In the genomic region with DNA sequence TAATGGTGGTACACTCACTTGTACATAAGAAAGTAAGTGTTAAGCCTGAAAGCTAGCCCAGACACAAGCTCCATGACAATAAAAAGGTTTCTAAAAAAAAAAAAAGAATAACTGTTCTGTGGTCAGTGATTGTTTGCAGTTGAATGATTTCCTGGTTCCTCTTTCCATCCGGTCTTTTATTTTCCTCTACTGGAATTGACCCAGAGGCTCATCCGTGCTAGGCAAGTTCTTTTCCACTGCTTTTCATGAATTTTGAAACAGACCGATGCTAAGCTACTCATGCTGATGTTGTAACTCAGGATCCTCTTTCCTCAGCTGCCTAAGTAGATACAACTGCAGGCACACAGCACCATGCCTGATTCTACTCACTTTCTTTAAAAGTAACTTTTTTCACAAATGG, we compare ENCODE assay signal across 21 mouse cellular contexts. TPM values are rescaled to one million over a fixed set of nuclear protein-coding genes. Genes with fewer than 3 reads are reported as not detected.
DNase-seq lines count a peak whose midpoint lies in the region; ATAC-seq and TF ChIP-seq lines count a peak whose summit lies in the region.
"Had no signal": no experiment of that assay in that cellular context is flagged by ENCODE, and none has a peak within 500 bp of the region (broad histone marks: within the 10 kb centered on the region; RNA-seq: fewer than 3 reads in every experiment).

No protein-coding gene starts in this region.

- TF ChIP-seq CTCF in bone marrow macrophage, adult 2 months (IDR thresholded peaks at IDR 0.05; ENCODE audit: low read depth, low read length) = no peak

- no peaks in the 10 kb centered on the region for H3K27me3 ChIP-seq in heart, embryonic 10.5 days (ENCODE audit: insufficient read depth, poor library complexity, severe bottlenecking)
- H3K27me3 ChIP-seq in embryonic facial prominence, embryonic 10.5 days (replicated peaks; ENCODE audit: low read depth, poor library complexity, severe bottlenecking) = no peaks in the 10 kb centered on the region
- H3K27me3 ChIP-seq: embryonic facial prominence, embryonic 12.5 days; forebrain, embryonic 15.5 days; heart, embryonic 15.5 days had no signal

- H3K36me3 ChIP-seq in heart, embryonic 10.5 days = peaks cover 67% of the 10 kb centered on the region
- peaks cover 65% of the 10 kb centered on the region for H3K36me3 ChIP-seq in embryonic facial prominence, embryonic 10.5 days (replicated peaks)

- no peak overlapping the region for H3K4me3 ChIP-seq in heart, embryonic 10.5 days
- no peak overlapping the region for H3K4me3 ChIP-seq in bone marrow macrophage, adult 2 months (ENCODE audit: insufficient read depth, low read length)
- no peak overlapping the region for H3K4me3 ChIP-seq in embryonic facial prominence, embryonic 10.5 days
- H3K4me3 ChIP-seq: embryonic facial prominence, embryonic 12.5 days; forebrain, embryonic 15.5 days; heart, embryonic 15.5 days; hindbrain, embryonic 10.5 days had no signal

- intact Hi-C loops in heart, postnatal 36 days (cut with DNase I) = no loop called here

- peak; percentile 91 for ATAC-seq in megakaryocyte progenitor cell, adult 5-6 weeks (replicated peaks; ENCODE audit: poor library complexity)
- ATAC-seq in cerebellum, adult (ENCODE audit: insufficient number of reproducible peaks, low FRiP score, low TSS enrichment) = no peak
- ATAC-seq: activated CD4-positive, CD25-positive, alpha-beta regulatory T cell, adult 4 months; forebrain, embryonic 15.5 days; intestine, embryonic 16.5 days had no signal

- no peak overlapping the region for H3K27ac ChIP-seq in heart, embryonic 10.5 days
- peak overlapping the region; percentile 35; the same call in 1 of the 2 replicates for H3K27ac ChIP-seq in bone marrow macrophage, adult 2 months (ENCODE audit: insufficient read depth, low read depth, low read length)
- H3K27ac ChIP-seq in embryonic facial prominence, embryonic 10.5 days (replicated peaks) = no peak overlapping the region
- H3K27ac ChIP-seq: embryonic facial prominence, embryonic 12.5 days; forebrain, embryonic 15.5 days; heart, embryonic 15.5 days; hindbrain, embryonic 10.5 days; hindbrain, embryonic 14.5 days had no signal

- H3K9me3 ChIP-seq in heart, embryonic 10.5 days = no peaks in the 10 kb centered on the region
- no peaks in the 10 kb centered on the region for H3K9me3 ChIP-seq in embryonic facial prominence, embryonic 10.5 days
- H3K9me3 ChIP-seq: embryonic facial prominence, embryonic 12.5 days; forebrain, embryonic 15.5 days; G1E; heart, embryonic 15.5 days; hindbrain, embryonic 10.5 days had no signal

- WGBS in heart, embryonic 10.5 days = 80% methylated on average over 3 of the region's 3 CpGs
- 97% methylated on average over 3 of the region's 3 CpGs for WGBS in embryonic facial prominence, embryonic 10.5 days

- H3K4me1 ChIP-seq in heart, embryonic 10.5 days = no peaks in the 10 kb centered on the region
- peaks cover 22% of the 10 kb centered on the region for H3K4me1 ChIP-seq in bone marrow macrophage, adult 2 months (ENCODE audit: control insufficient read depth, insufficient read depth, low read length)
- no peaks in the 10 kb centered on the region for H3K4me1 ChIP-seq in embryonic facial prominence, embryonic 10.5 days
- H3K4me1 ChIP-seq: embryonic facial prominence, embryonic 12.5 days; forebrain, embryonic 15.5 days; heart, embryonic 15.5 days; hindbrain, embryonic 10.5 days had no signal

- DNase-seq in heart, embryonic 10.5 days (ENCODE audit: low spot score) = peak; percentile 14
- no peak for DNase-seq in heart, postnatal 36 days
- DNase-seq in urinary bladder, postnatal 14 days (ENCODE audit: low spot score) = no peak
- no peak for DNase-seq in embryonic facial prominence, embryonic 10.5 days (ENCODE audit: low spot score)
- DNase-seq: adrenal gland, postnatal 14 days; cerebellum, adult 2 months; cerebellum, postnatal 10 days; embryo, embryonic 11 days; gastrocnemius, postnatal 10 days; heart, postnatal 14 days had no signal

- no peak for TF ChIP-seq POLR2A in bone marrow macrophage, adult 2 months (IDR thresholded peaks at IDR 0.05; ENCODE audit: borderline replicate concordance, low read depth, low read length)

RNA-seq across cellular contexts. Expression of gene Hcls1, which starts 14.4 kb away (rescaled TPM):
- 2.2 and 3.8 TPM in 2 replicates for polyA plus RNA-seq in heart, embryonic 10.5 days (2016; fragmentation: Nextera tagmentation; extraction: Ambion mirVana)
- total RNA-seq in heart, postnatal 36 days (2021) = 10 to 100 TPM in 1 of 2 experiments, 1 to 10 TPM in 1; 8.2 to 10.8 TPM
- polyA plus RNA-seq in bone marrow macrophage, adult 2 months (2012; ENCODE audit: insufficient read depth, insufficient read length, missing spikeins) = 349 and 368 TPM in 2 replicates
- total RNA-seq in megakaryocyte progenitor cell, adult 5-6 weeks (2015) = 17.2 and 21.3 TPM in 2 replicates
- 134 and 150 TPM in 2 replicates for total RNA-seq in megakaryocyte progenitor cell, adult 5-6 weeks (2017)
- 1.5 and 3.0 TPM in 2 replicates for polyA plus RNA-seq in embryonic facial prominence, embryonic 10.5 days (2016; fragmentation: Nextera tagmentation; extraction: Ambion mirVana)

RNA-seq across cellular contexts. Expression of gene Golgb1, which starts 45.5 kb away (rescaled TPM):
- polyA plus RNA-seq in heart, embryonic 10.5 days (2016; fragmentation: Nextera tagmentation; extraction: Ambion mirVana) = 56.4 and 67.1 TPM in 2 replicates
- 10 to 100 TPM; 45.5 to 46.8 TPM for total RNA-seq in heart, postnatal 36 days (2021)
- 40.6 and 41.5 TPM in 2 replicates for polyA plus RNA-seq in bone marrow macrophage, adult 2 months (2012; ENCODE audit: insufficient read depth, insufficient read length, missing spikeins)
- total RNA-seq in megakaryocyte progenitor cell, adult 5-6 weeks (2015) = 14.1 and 18.5 TPM in 2 replicates
- total RNA-seq in megakaryocyte progenitor cell, adult 5-6 weeks (2017) = 30.7 and 37.1 TPM in 2 replicates
- 76.0 and 80.5 TPM in 2 replicates for polyA plus RNA-seq in embryonic facial prominence, embryonic 10.5 days (2016; fragmentation: Nextera tagmentation; extraction: Ambion mirVana)

RNA-seq across cellular contexts. Expression of gene Eaf2, which starts 45.6 kb away (rescaled TPM):
- polyA plus RNA-seq in heart, embryonic 10.5 days (2016; fragmentation: Nextera tagmentation; extraction: Ambion mirVana) = 0.38 and 1.3 TPM in 2 replicates
- under 1 TPM; 0.54 to 0.78 TPM for total RNA-seq in heart, postnatal 36 days (2021)
- 1.3 TPM in 1 of 2 replicates, not detected in the other for polyA plus RNA-seq in bone marrow macrophage, adult 2 months (2012; ENCODE audit: insufficient read depth, insufficient read length, missing spikeins)
- total RNA-seq in megakaryocyte progenitor cell, adult 5-6 weeks (2015) = 0.42 and 1.4 TPM in 2 replicates
- total RNA-seq in megakaryocyte progenitor cell, adult 5-6 weeks (2017) = 1.1 TPM in 1 of 2 replicates, not detected in the other
- polyA plus RNA-seq in embryonic facial prominence, embryonic 10.5 days (2016; fragmentation: Nextera tagmentation; extraction: Ambion mirVana) = 1.4 and 2.1 TPM in 2 replicates

Comparison
In these comparisons a context has a peak if more than half of its experiments do, and no peak if none do; other contexts are left out.
1. RNA of gene Hcls1, which starts 14.4 kb away (polyA plus RNA-seq): 349 to 368 TPM in bone marrow macrophage, adult 2 months; 2.2 to 3.8 TPM in heart, embryonic 10.5 days and 1.5 to 3.0 TPM in embryonic facial prominence, embryonic 10.5 days; every median in the first group is over 10 times any median in the second.